In the genomic region with DNA sequence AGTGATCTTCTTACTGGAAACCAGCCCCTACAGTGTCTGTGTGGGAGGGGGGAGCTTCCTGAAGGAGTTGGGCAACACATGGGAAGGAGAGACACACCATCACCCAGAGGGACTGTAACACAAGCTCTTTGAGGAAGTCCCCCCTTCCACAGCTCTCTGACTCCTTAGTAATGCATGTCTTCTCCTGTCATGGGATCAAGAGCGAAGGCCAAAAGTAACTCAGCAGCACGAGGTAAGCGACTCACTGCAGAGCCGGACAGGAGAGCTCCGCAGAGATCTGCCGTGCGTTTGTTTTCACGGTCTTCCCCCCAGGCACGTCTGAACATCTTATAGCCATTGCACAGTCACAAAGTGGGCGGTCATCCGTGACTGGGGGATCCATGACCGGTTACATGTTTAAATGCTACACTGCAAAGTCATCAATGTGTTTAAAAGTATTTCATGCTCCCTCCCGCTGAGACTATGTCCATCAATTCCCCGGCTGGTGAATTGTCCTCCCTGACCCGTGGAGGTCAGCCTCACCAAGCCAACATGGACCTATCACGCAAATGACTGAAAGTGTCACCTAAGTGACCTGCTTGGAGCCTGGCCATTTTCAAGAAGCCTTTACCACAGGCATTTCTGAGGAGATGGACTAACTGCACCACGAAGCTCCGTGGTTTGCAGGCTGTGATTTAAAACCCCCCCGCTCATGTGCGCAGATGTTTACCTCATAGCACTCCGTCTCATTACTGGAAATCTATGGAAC, we compare ENCODE assay signal across 18 mouse cellular contexts. TPM values are rescaled to one million over a fixed set of nuclear protein-coding genes. Genes with fewer than 3 reads are reported as not detected.
A peak's percentile ranks its signal among the peaks of the same experiment; 100 is the strongest.
DNase-seq lines count a peak whose midpoint lies in the region; ATAC-seq and TF ChIP-seq lines count a peak whose summit lies in the region.
"Had no signal": no experiment of that assay in that cellular context is flagged by ENCODE, and none has a peak within 500 bp of the region (broad histone marks: within the 10 kb centered on the region; RNA-seq: fewer than 3 reads in every experiment).

No protein-coding gene starts in this region.

- TF ChIP-seq POLR2A in cerebellum, adult 2 months (IDR thresholded peaks at IDR 0.05; ENCODE audit: borderline replicate concordance, insufficient read depth, low read length): no peak

- H3K9me3 ChIP-seq in hindbrain, embryonic 14.5 days (ENCODE audit: control insufficient read depth, low read length): no peaks in the 10 kb centered on the region
- H3K9me3 ChIP-seq in hindbrain, embryonic 12.5 days (replicated peaks): no peaks in the 10 kb centered on the region
- no peaks in the 10 kb centered on the region for H3K9me3 ChIP-seq in heart, embryonic 11.5 days (replicated peaks; ENCODE audit: control insufficient read depth, low read length)
- H3K9me3 ChIP-seq: forebrain, embryonic 13.5 days; limb, embryonic 13.5 days; neural tube, embryonic 12.5 days had no signal

- no peak for DNase-seq in cerebellum, adult 2 months
- no peak for DNase-seq in cerebellum, postnatal 4 days (ENCODE audit: low spot score in 2 of 2)
- no peak for DNase-seq in hindbrain, embryonic 14.5 days (ENCODE audit: low spot score)
- peak; percentile 86 for DNase-seq in 416B (ENCODE audit: low read depth)
- no peak for DNase-seq in urinary bladder, adult 18-20 months (ENCODE audit: low spot score in 2 of 2)
- DNase-seq: heart, adult 2 months; kidney, adult 2 months; layer of hippocampus, postnatal 36 days; lung, adult 18-20 months; lung, postnatal 4 days; spleen, adult 18-20 months had no signal

- no peaks in the 10 kb centered on the region for H3K27me3 ChIP-seq in cerebellum, adult 2 months (ENCODE audit: control insufficient read depth, insufficient read depth, low read length)
- H3K27me3 ChIP-seq in hindbrain, embryonic 14.5 days (ENCODE audit: control insufficient read depth, insufficient read depth, low read length): no peaks in the 10 kb centered on the region
- no peaks in the 10 kb centered on the region for H3K27me3 ChIP-seq in hindbrain, embryonic 12.5 days
- H3K27me3 ChIP-seq in heart, embryonic 11.5 days (ENCODE audit: control insufficient read depth, insufficient read depth, low read length): no peaks in the 10 kb centered on the region
- H3K27me3 ChIP-seq: forebrain, embryonic 13.5 days; neural tube, embryonic 12.5 days had no signal

- H3K79me2 ChIP-seq in macrophage (ENCODE audit: inconsistent target): no peaks in the 10 kb centered on the region

- H3K36me3 ChIP-seq in hindbrain, embryonic 14.5 days (replicated peaks; ENCODE audit: control insufficient read depth, insufficient read depth): no peaks in the 10 kb centered on the region
- H3K36me3 ChIP-seq in hindbrain, embryonic 12.5 days: no peaks in the 10 kb centered on the region
- no peaks in the 10 kb centered on the region for H3K36me3 ChIP-seq in macrophage (ENCODE audit: inconsistent target)
- H3K36me3 ChIP-seq in heart, embryonic 11.5 days (ENCODE audit: control insufficient read depth, insufficient read depth, low read length): no peaks in the 10 kb centered on the region
- H3K36me3 ChIP-seq: limb, embryonic 13.5 days; neural tube, embryonic 12.5 days had no signal

- peak overlapping the region; percentile 88 for H3K27ac ChIP-seq in cerebellum, adult 2 months (ENCODE audit: insufficient read depth, low read length)
- no peak overlapping the region for H3K27ac ChIP-seq in hindbrain, embryonic 14.5 days
- H3K27ac ChIP-seq in hindbrain, embryonic 12.5 days: no peak overlapping the region
- H3K27ac ChIP-seq in macrophage: 0 out of 2 replicates have a peak overlapping the region, but pooled peaks have one; percentile 0
- H3K27ac ChIP-seq in heart, embryonic 11.5 days (ENCODE audit: low read depth, low read length): no peak overlapping the region
- H3K27ac ChIP-seq: forebrain, embryonic 13.5 days; heart, adult 2 months; limb, embryonic 13.5 days; neural tube, embryonic 12.5 days had no signal

- WGBS in cerebellum, adult 2 months: 34% methylated on average over 21 of the region's 21 CpGs
- 56% methylated on average over 21 of the region's 21 CpGs for WGBS in hindbrain, embryonic 14.5 days
- 55% methylated on average over 21 of the region's 21 CpGs for WGBS in hindbrain, embryonic 12.5 days
- 76% methylated on average over 21 of the region's 21 CpGs for WGBS in macrophage (ENCODE audit: missing documents)
- WGBS in heart, embryonic 11.5 days (ENCODE audit: insufficient replicate concordance): 86% methylated on average over 21 of the region's 21 CpGs

- TF ChIP-seq CTCF in cerebellum, adult 2 months (IDR thresholded peaks at IDR 0.05; ENCODE audit: borderline replicate concordance, insufficient read depth, low read depth, low read length): no peak

- no peak overlapping the region for H3K4me3 ChIP-seq in cerebellum, adult 2 months (replicated peaks; ENCODE audit: insufficient read depth, low read depth, low read length)
- no peak overlapping the region for H3K4me3 ChIP-seq in hindbrain, embryonic 14.5 days (replicated peaks; ENCODE audit: low read length)
- H3K4me3 ChIP-seq in hindbrain, embryonic 12.5 days: no peak overlapping the region
- H3K4me3 ChIP-seq in macrophage (ENCODE audit: inconsistent target): no peak overlapping the region
- no peak overlapping the region for H3K4me3 ChIP-seq in heart, embryonic 11.5 days (ENCODE audit: low read depth, low read length)
- H3K4me3 ChIP-seq: forebrain, embryonic 13.5 days; heart, adult 2 months; limb, embryonic 13.5 days; neural tube, embryonic 12.5 days had no signal

- no peak overlapping the region for H3K4me2 ChIP-seq in hindbrain, embryonic 14.5 days (replicated peaks)
- H3K4me2 ChIP-seq in hindbrain, embryonic 12.5 days (replicated peaks): no peak overlapping the region
- no peak overlapping the region for H3K4me2 ChIP-seq in heart, embryonic 11.5 days
- H3K4me2 ChIP-seq: forebrain, embryonic 13.5 days; limb, embryonic 13.5 days; neural tube, embryonic 12.5 days had no signal

- H3K9ac ChIP-seq in hindbrain, embryonic 14.5 days: no peak overlapping the region
- H3K9ac ChIP-seq in hindbrain, embryonic 12.5 days: no peak overlapping the region
- H3K9ac ChIP-seq in heart, embryonic 11.5 days (ENCODE audit: low read depth, low read length): no peak overlapping the region
- H3K9ac ChIP-seq: forebrain, embryonic 13.5 days; limb, embryonic 13.5 days; neural tube, embryonic 12.5 days had no signal

- H3K4me1 ChIP-seq in cerebellum, adult 2 months (ENCODE audit: control insufficient read depth, insufficient read depth, low read length): peaks cover 40% of the 10 kb centered on the region
- 0 out of 2 replicates have a peak, but pooled peaks cover 5% of the 10 kb centered on the region for H3K4me1 ChIP-seq in hindbrain, embryonic 14.5 days (replicated peaks; ENCODE audit: control insufficient read depth, insufficient read depth, low read length)
- peaks cover 7% of the 10 kb centered on the region for H3K4me1 ChIP-seq in hindbrain, embryonic 12.5 days
- no peaks in the 10 kb centered on the region; the same call in 1 of the 2 replicates for H3K4me1 ChIP-seq in heart, embryonic 11.5 days (ENCODE audit: control insufficient read depth, insufficient read depth, low read length)
- H3K4me1 ChIP-seq: forebrain, embryonic 13.5 days; limb, embryonic 13.5 days had no signal

- 0 out of 2 replicates have a peak, but pooled peaks have one; percentile 24 for ATAC-seq in hindbrain, embryonic 14.5 days (ENCODE audit: low FRiP score)
- ATAC-seq in hindbrain, embryonic 12.5 days (ENCODE audit: low FRiP score): no peak
- no peak for ATAC-seq in heart, embryonic 11.5 days (replicated peaks; ENCODE audit: insufficient number of reproducible peaks, low FRiP score, low TSS enrichment)
- ATAC-seq: forebrain, embryonic 13.5 days; midbrain, embryonic 16.5 days had no signal

RNA-seq across cellular contexts. Expression of a gene that starts 30.9 kb away (rescaled TPM):
- 130 and 132 TPM in 2 replicates for polyA plus RNA-seq in cerebellum, adult 2 months (2012; rRNA removed)
- 93.6 and 95.4 TPM in 2 replicates for polyA plus RNA-seq in hindbrain, embryonic 14.5 days (2014; fragmentation: Nextera tagmentation; extraction: Ambion mirVana)
- polyA plus RNA-seq in hindbrain, embryonic 12.5 days (2016; fragmentation: Nextera tagmentation; extraction: Ambion mirVana): 39.9 and 43.1 TPM in 2 replicates
- total RNA-seq in macrophage (2018; cell fraction: chromatin; rRNA removed): 10 to 100 TPM in 21 of 26 experiments, 1 to 10 TPM in 5; 4.4 to 44.1 (median 13.9) TPM
- 10 to 100 TPM in 14 of 26 experiments, 1 to 10 TPM in 12; 6.4 to 12.5 (median 10.1) TPM for total RNA-seq in macrophage (2018; cell fraction: cytosol; rRNA removed)
- total RNA-seq in macrophage (2018; cell fraction: nucleus; rRNA removed): 10 to 100 TPM in 23 of 26 experiments, 1 to 10 TPM in 3; 8.1 to 53.8 (median 15.3) TPM
- 8.5 to 15.6 TPM (median 12.4 TPM) in 3 replicates for polyA plus RNA-seq in macrophage (2018)
- 38.3 and 41.7 TPM in 2 replicates for polyA plus RNA-seq in heart, embryonic 11.5 days (2014; fragmentation: Nextera tagmentation; extraction: Ambion mirVana)

Comparison
In these comparisons a context has a peak if more than half of its experiments do, and no peak if none do; other contexts are left out.
1. H3K27ac ChIP-seq: peak in cerebellum, adult 2 months (single experiment) and macrophage (single experiment); none in hindbrain, embryonic 14.5 days (single experiment), hindbrain, embryonic 12.5 days (single experiment) and heart, embryonic 11.5 days (single experiment).